ENCODE assay signal across 9 mouse cellular contexts in genomic region chr15:97745331-97745730, GRCm38 (mm10). TPM values are rescaled to one million over a fixed set of nuclear protein-coding genes. Genes with fewer than 3 reads are reported as not detected.
DNase-seq lines count a peak whose midpoint lies in the region; ATAC-seq and TF ChIP-seq lines count a peak whose summit lies in the region.
"Had no signal": no experiment of that assay in that cellular context is flagged by ENCODE, and none has a peak within 500 bp of the region (broad histone marks: within the 10 kb centered on the region; RNA-seq: fewer than 3 reads in every experiment).

No protein-coding gene starts in this region.

- no peak overlapping the region for H3K4me3 ChIP-seq in heart, postnatal 0 days (ENCODE audit: low read depth, low read length)
- no peak overlapping the region for H3K4me3 ChIP-seq in liver, embryonic 14.5 days (ENCODE audit: insufficient read depth in 1 of 2, low read depth in 2 of 2, low read length in 2 of 2)
- no peak overlapping the region for H3K4me3 ChIP-seq in left cerebral cortex, adult 2 months

- peaks cover 12% of the 10 kb centered on the region for H3K36me3 ChIP-seq in heart, postnatal 0 days (replicated peaks; ENCODE audit: control insufficient read depth, insufficient read depth, low read length)
- H3K36me3 ChIP-seq in liver, embryonic 14.5 days (replicated peaks; ENCODE audit: control insufficient read depth, insufficient read depth, low read depth) = no peaks in the 10 kb centered on the region

- 27% methylated on average over 9 of the region's 10 CpGs for WGBS in heart, postnatal 0 days
- 66% methylated on average over 10 of the region's 10 CpGs for WGBS in liver, embryonic 14.5 days (ENCODE audit: insufficient replicate concordance)

- TF ChIP-seq CTCF in heart, postnatal 0 days (IDR thresholded peaks at IDR 0.05; ENCODE audit: low read depth) = no peak
- no peak for TF ChIP-seq CTCF in liver, embryonic 14.5 days (IDR thresholded peaks at IDR 0.05; ENCODE audit: low read depth)
- no peak for TF ChIP-seq CTCF in left cerebral cortex, adult 2 months (IDR thresholded peaks at IDR 0.05)

- peaks cover 31% of the 10 kb centered on the region for H3K4me1 ChIP-seq in heart, postnatal 0 days (ENCODE audit: control insufficient read depth, insufficient read depth)
- peaks cover 3 to 25% of the 10 kb centered on the region in 2 experiments; a peak in 3 of 4 replicates for H3K4me1 ChIP-seq in liver, embryonic 14.5 days (replicated peaks; ENCODE audit: control insufficient read depth in 2 of 2, insufficient read depth in 2 of 2, low read length in 1 of 2)

- 0 out of 2 replicates have a peak, but pooled peaks have one; percentile 10 for ATAC-seq in heart, postnatal 0 days (ENCODE audit: insufficient read depth, low read depth)
- ATAC-seq in liver, embryonic 14.5 days (ENCODE audit: insufficient read depth) = 0 out of 2 replicates have a peak, but pooled peaks have one; percentile 1

- H3K27ac ChIP-seq in heart, postnatal 0 days (ENCODE audit: low read depth) = peak overlapping the region; percentile 58
- H3K27ac ChIP-seq in liver, embryonic 14.5 days = no peak overlapping the region
- no peak overlapping the region for H3K27ac ChIP-seq in left cerebral cortex, adult 2 months

- H3K4me2 ChIP-seq in heart, postnatal 0 days (ENCODE audit: low read depth, low read length) = peak overlapping the region; percentile 7; the same call in 1 of the 2 replicates
- peak overlapping the region; percentile 2; the same call in 1 of the 2 replicates for H3K4me2 ChIP-seq in liver, embryonic 14.5 days (ENCODE audit: low read depth)

- TF ChIP-seq EP300 in heart, postnatal 0 days (IDR thresholded peaks at IDR 0.05; ENCODE audit: low read depth) = no peak
- TF ChIP-seq EP300 in liver, embryonic 14.5 days (IDR thresholded peaks at IDR 0.05; ENCODE audit: low read depth) = no peak

- H3K9me3 ChIP-seq in heart, postnatal 0 days (replicated peaks; ENCODE audit: control insufficient read depth, low read length) = no peaks in the 10 kb centered on the region
- H3K9me3 ChIP-seq in liver, embryonic 14.5 days (ENCODE audit: control insufficient read depth, low read length) = no peaks in the 10 kb centered on the region

- H3K27me3 ChIP-seq in heart, postnatal 0 days (ENCODE audit: control insufficient read depth, insufficient read depth, low read length) = no peaks in the 10 kb centered on the region
- no peaks in the 10 kb centered on the region for H3K27me3 ChIP-seq in liver, embryonic 14.5 days (ENCODE audit: control insufficient read depth, insufficient read depth, low read length)

- peak; percentile 16 for DNase-seq in cerebellum, adult 11-12 months
- no peak for DNase-seq in cerebellum, adult 11 months
- DNase-seq in right cerebral cortex, postnatal 10 days (ENCODE audit: low spot score in 2 of 2) = peak; percentile 65 to 66
- DNase-seq in right cerebral cortex, postnatal 36 days (ENCODE audit: low spot score in 2 of 2) = no peak
- DNase-seq in heart, postnatal 0 days (ENCODE audit: low spot score) = peak; percentile 41
- DNase-seq in liver, embryonic 14.5 days (ENCODE audit: low read depth in 3 of 3, low spot score in 3 of 3) = no peak
- no peak for DNase-seq in frontal cortex, postnatal 25 days (ENCODE audit: low spot score in 2 of 2)
- no peak for DNase-seq in left cerebral cortex, adult 2 months (ENCODE audit: extremely low spot score in 1 of 2, low spot score in 2 of 2)

- intact Hi-C loops in left cerebral cortex, adult 2 months (cut with DNase I) = no loop called here

- 0 out of 2 replicates have a peak overlapping the region, but pooled peaks have one; percentile 4 for H3K9ac ChIP-seq in heart, postnatal 0 days (replicated peaks; ENCODE audit: low read depth, low read length)
- no peak overlapping the region for H3K9ac ChIP-seq in liver, embryonic 14.5 days (replicated peaks)

RNA-seq across cellular contexts. Expression of gene Endou, which starts 14.2 kb away (rescaled TPM):
- 0.95 and 1.3 TPM in 2 replicates for total RNA-seq in heart, postnatal 0 days (2014; rRNA removed; ENCODE audit: low replicate concordance)
- polyA plus RNA-seq in heart, postnatal 0 days (2015; fragmentation: Nextera tagmentation; extraction: Ambion mirVana) = 5.1 and 5.6 TPM in 2 replicates
- 0.01 and 0.02 TPM in 2 replicates for polyA plus RNA-seq in liver, embryonic 14.5 days (2012; rRNA removed)
- polyA plus RNA-seq in liver, embryonic 14.5 days (2014; fragmentation: Nextera tagmentation; extraction: Ambion mirVana) = not detected in 2 replicates
- total RNA-seq in left cerebral cortex, adult 2 months (2021) = 1 to 10 TPM; 2.8 to 4.7 TPM
- polyA plus RNA-seq: intestine, embryonic 14.5 days had no signal

RNA-seq across cellular contexts. Expression of gene Rapgef3, which starts 22.4 kb away (rescaled TPM):
- total RNA-seq in heart, postnatal 0 days (2014; rRNA removed; ENCODE audit: low replicate concordance) = 51.6 and 57.8 TPM in 2 replicates
- polyA plus RNA-seq in heart, postnatal 0 days (2015; fragmentation: Nextera tagmentation; extraction: Ambion mirVana) = 15.5 and 17.6 TPM in 2 replicates
- 2.2 and 2.3 TPM in 2 replicates for polyA plus RNA-seq in liver, embryonic 14.5 days (2012; rRNA removed)
- polyA plus RNA-seq in liver, embryonic 14.5 days (2014; fragmentation: Nextera tagmentation; extraction: Ambion mirVana) = 0.84 and 0.95 TPM in 2 replicates
- 10 to 100 TPM; 46.5 to 50.4 TPM for total RNA-seq in left cerebral cortex, adult 2 months (2021)

RNA-seq across cellular contexts. Expression of gene Slc48a1, which starts 33.0 kb away (rescaled TPM):
- total RNA-seq in heart, postnatal 0 days (2014; rRNA removed; ENCODE audit: low replicate concordance) = 56.5 and 76.1 TPM in 2 replicates
- polyA plus RNA-seq in heart, postnatal 0 days (2015; fragmentation: Nextera tagmentation; extraction: Ambion mirVana) = 90.9 and 92.1 TPM in 2 replicates
- polyA plus RNA-seq in liver, embryonic 14.5 days (2012; rRNA removed) = 35.0 and 47.8 TPM in 2 replicates
- 73.9 and 74.7 TPM in 2 replicates for polyA plus RNA-seq in liver, embryonic 14.5 days (2014; fragmentation: Nextera tagmentation; extraction: Ambion mirVana)
- 100 to 1,000 TPM; 157 to 161 TPM for total RNA-seq in left cerebral cortex, adult 2 months (2021)

RNA-seq across cellular contexts. Expression of gene Rpap3, which starts 39.7 kb away (rescaled TPM):
- total RNA-seq in heart, postnatal 0 days (2014; rRNA removed; ENCODE audit: low replicate concordance) = 14.7 and 23.0 TPM in 2 replicates
- 18.5 and 19.5 TPM in 2 replicates for polyA plus RNA-seq in heart, postnatal 0 days (2015; fragmentation: Nextera tagmentation; extraction: Ambion mirVana)
- 3.4 and 6.8 TPM in 2 replicates for polyA plus RNA-seq in liver, embryonic 14.5 days (2012; rRNA removed)
- 11.2 and 11.4 TPM in 2 replicates for polyA plus RNA-seq in liver, embryonic 14.5 days (2014; fragmentation: Nextera tagmentation; extraction: Ambion mirVana)
- total RNA-seq in left cerebral cortex, adult 2 months (2021) = 10 to 100 TPM; 26.6 to 28.4 TPM

Comparison
In these comparisons a context has a peak if more than half of its experiments do, and no peak if none do; other contexts are left out.
1. DNase-seq: peak in cerebellum, adult 11-12 months (single experiment), right cerebral cortex, postnatal 10 days (2 of 2) and heart, postnatal 0 days (single experiment); none in cerebellum, adult 11 months (single experiment), right cerebral cortex, postnatal 36 days (0 of 2), liver, embryonic 14.5 days (0 of 3), frontal cortex, postnatal 25 days (0 of 2) and left cerebral cortex, adult 2 months (0 of 2).